Mouse (Mus musculus): ENCODE results near the gene Sdhc. TPM values are rescaled to one million over a fixed set of nuclear protein-coding genes. Genes with fewer than 3 reads are reported as not detected.

Gene Sdhc
- polyA plus RNA-seq (2014; fragmentation: Illumina TruSeq; extraction: RNeasy Lipid Tissue Mini Kit (QIAGEN cat#74804); ENCODE audit: low read depth, low replicate concordance), result 513 TPM

DNA sequence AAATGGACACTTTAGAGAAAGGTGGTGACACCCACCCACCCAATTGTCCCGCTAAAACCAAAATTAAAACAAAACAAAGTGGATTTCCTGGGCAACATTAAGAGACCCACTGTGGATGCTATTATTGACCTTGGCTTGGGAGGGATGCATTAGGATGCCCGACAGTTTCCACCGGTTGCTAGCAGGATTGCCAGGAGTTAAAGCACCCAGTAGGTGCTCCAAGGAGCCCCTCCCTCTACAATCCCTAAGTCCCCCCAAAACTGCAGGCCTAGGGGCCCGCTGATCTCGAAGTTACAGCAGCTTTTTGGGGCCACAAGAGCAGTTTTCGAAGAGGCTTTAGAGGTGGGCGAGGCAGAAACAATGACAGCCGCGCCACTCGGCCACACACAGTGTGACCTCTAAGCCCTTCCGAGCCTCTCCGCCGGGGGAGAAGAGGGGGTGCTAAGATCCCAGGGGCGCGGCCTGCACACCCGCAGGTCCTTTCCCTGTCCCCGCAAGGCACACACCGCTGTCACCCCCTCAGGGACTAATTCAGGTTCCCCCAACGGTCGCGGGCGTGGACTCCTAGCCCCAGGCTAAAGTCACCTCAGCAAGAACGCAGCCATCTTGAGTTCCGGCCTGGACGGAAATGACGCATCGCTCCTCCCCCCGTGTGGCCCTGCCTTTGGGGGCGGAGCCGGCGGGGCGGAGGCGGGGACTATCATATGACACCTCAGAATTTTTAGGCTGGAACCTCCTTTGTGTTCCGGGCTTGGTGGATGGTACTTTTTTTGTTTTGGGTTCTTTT, at the start of gene Sdhc, which contains the start of gene Mpz:
Sdhc (minus strand) TSS at position 630 of the 787 bp plus-strand sequence.
Mpz (plus strand) TSS at position 738 of the 787 bp plus-strand sequence.

GRCm38 (mm10) chr1:171195887-171196397, 45.5 kb upstream of the Sdhc start, which contains the start of gene Pcp4l1:
TSS of gene Pcp4l1 (minus strand) at chr1:171196268.

GRCm38 (mm10) chr1:171113873-171114299, 36.5 kb downstream of the Sdhc start, which contains the start of gene Cfap126:
TSS of gene Cfap126 (plus strand) at chr1:171113918.

Other genes with a start within 250 kb of the Sdhc start
- not detected for gene Fcrlb, start 237.7 kb downstream of the Sdhc start, polyA plus RNA-seq (2014; fragmentation: Illumina TruSeq; extraction: RNeasy Lipid Tissue Mini Kit (QIAGEN cat#74804); ENCODE audit: low read depth, low replicate concordance)
- not detected for gene Fcrla, start 223.0 kb downstream of the Sdhc start, polyA plus RNA-seq (2014; fragmentation: Illumina TruSeq; extraction: RNeasy Lipid Tissue Mini Kit (QIAGEN cat#74804); ENCODE audit: low read depth, low replicate concordance)
- 13.1 TPM for gene Fcgr2b, start 174.1 kb downstream of the Sdhc start, polyA plus RNA-seq (2014; fragmentation: Illumina TruSeq; extraction: RNeasy Lipid Tissue Mini Kit (QIAGEN cat#74804); ENCODE audit: low read depth, low replicate concordance)
- gene Fcgr4, start 131.7 kb downstream of the Sdhc start, polyA plus RNA-seq (2014; fragmentation: Illumina TruSeq; extraction: RNeasy Lipid Tissue Mini Kit (QIAGEN cat#74804); ENCODE audit: low read depth, low replicate concordance), result 0.86 TPM
- gene Fcgr3, start 85.7 kb downstream of the Sdhc start, polyA plus RNA-seq (2014; fragmentation: Illumina TruSeq; extraction: RNeasy Lipid Tissue Mini Kit (QIAGEN cat#74804); ENCODE audit: low read depth, low replicate concordance), result 18.7 TPM
- 1.6 TPM for gene Cfap126, start 36.7 kb downstream of the Sdhc start, polyA plus RNA-seq (2014; fragmentation: Illumina TruSeq; extraction: RNeasy Lipid Tissue Mini Kit (QIAGEN cat#74804); ENCODE audit: low read depth, low replicate concordance)
- gene Mpz, start 108 bp upstream of the Sdhc start, polyA plus RNA-seq (2014; fragmentation: Illumina TruSeq; extraction: RNeasy Lipid Tissue Mini Kit (QIAGEN cat#74804); ENCODE audit: low read depth, low replicate concordance), result 1.1 TPM
- gene Pcp4l1, start 45.7 kb upstream of the Sdhc start, polyA plus RNA-seq (2014; fragmentation: Illumina TruSeq; extraction: RNeasy Lipid Tissue Mini Kit (QIAGEN cat#74804); ENCODE audit: low read depth, low replicate concordance), result 383 TPM
- 0.16 TPM for gene Nr1i3, start 63.4 kb upstream of the Sdhc start, polyA plus RNA-seq (2014; fragmentation: Illumina TruSeq; extraction: RNeasy Lipid Tissue Mini Kit (QIAGEN cat#74804); ENCODE audit: low read depth, low replicate concordance)
- gene Tomm40l, start 71.9 kb upstream of the Sdhc start, polyA plus RNA-seq (2014; fragmentation: Illumina TruSeq; extraction: RNeasy Lipid Tissue Mini Kit (QIAGEN cat#74804); ENCODE audit: low read depth, low replicate concordance), result 90.3 TPM
- 18.8 TPM for gene Apoa2, start 74.5 kb upstream of the Sdhc start, polyA plus RNA-seq (2014; fragmentation: Illumina TruSeq; extraction: RNeasy Lipid Tissue Mini Kit (QIAGEN cat#74804); ENCODE audit: low read depth, low replicate concordance)
- gene Fcer1g, start 83.8 kb upstream of the Sdhc start, polyA plus RNA-seq (2014; fragmentation: Illumina TruSeq; extraction: RNeasy Lipid Tissue Mini Kit (QIAGEN cat#74804); ENCODE audit: low read depth, low replicate concordance), result 22.5 TPM
- gene Adamts4, start 99.8 kb upstream of the Sdhc start, polyA plus RNA-seq (2014; fragmentation: Illumina TruSeq; extraction: RNeasy Lipid Tissue Mini Kit (QIAGEN cat#74804); ENCODE audit: low read depth, low replicate concordance), result 0.86 TPM
- 1,308 TPM for gene Ndufs2, start 100.8 kb upstream of the Sdhc start, polyA plus RNA-seq (2014; fragmentation: Illumina TruSeq; extraction: RNeasy Lipid Tissue Mini Kit (QIAGEN cat#74804); ENCODE audit: low read depth, low replicate concordance)
- gene B4galt3, start 119.7 kb upstream of the Sdhc start, polyA plus RNA-seq (2014; fragmentation: Illumina TruSeq; extraction: RNeasy Lipid Tissue Mini Kit (QIAGEN cat#74804); ENCODE audit: low read depth, low replicate concordance), result 19.0 TPM
- 28.1 TPM for gene Ppox, start 130.6 kb upstream of the Sdhc start, polyA plus RNA-seq (2014; fragmentation: Illumina TruSeq; extraction: RNeasy Lipid Tissue Mini Kit (QIAGEN cat#74804); ENCODE audit: low read depth, low replicate concordance)
- gene Usp21, start 137.4 kb upstream of the Sdhc start, polyA plus RNA-seq (2014; fragmentation: Illumina TruSeq; extraction: RNeasy Lipid Tissue Mini Kit (QIAGEN cat#74804); ENCODE audit: low read depth, low replicate concordance), result 27.0 TPM
- 94.8 TPM for gene Ufc1, start 144.4 kb upstream of the Sdhc start, polyA plus RNA-seq (2014; fragmentation: Illumina TruSeq; extraction: RNeasy Lipid Tissue Mini Kit (QIAGEN cat#74804); ENCODE audit: low read depth, low replicate concordance)
- gene Dedd, start 178.5 kb upstream of the Sdhc start, polyA plus RNA-seq (2014; fragmentation: Illumina TruSeq; extraction: RNeasy Lipid Tissue Mini Kit (QIAGEN cat#74804); ENCODE audit: low read depth, low replicate concordance), result 29.9 TPM
- 45.2 TPM for gene Nit1, start 195.0 kb upstream of the Sdhc start, polyA plus RNA-seq (2014; fragmentation: Illumina TruSeq; extraction: RNeasy Lipid Tissue Mini Kit (QIAGEN cat#74804); ENCODE audit: low read depth, low replicate concordance)
- gene Pfdn2, start 195.1 kb upstream of the Sdhc start, polyA plus RNA-seq (2014; fragmentation: Illumina TruSeq; extraction: RNeasy Lipid Tissue Mini Kit (QIAGEN cat#74804); ENCODE audit: low read depth, low replicate concordance), result 90.2 TPM
- gene Klhdc9, start 210.2 kb upstream of the Sdhc start, polyA plus RNA-seq (2014; fragmentation: Illumina TruSeq; extraction: RNeasy Lipid Tissue Mini Kit (QIAGEN cat#74804); ENCODE audit: low read depth, low replicate concordance), result not detected
- gene Nectin4, start 219.5 kb upstream of the Sdhc start, polyA plus RNA-seq (2014; fragmentation: Illumina TruSeq; extraction: RNeasy Lipid Tissue Mini Kit (QIAGEN cat#74804); ENCODE audit: low read depth, low replicate concordance), result 0.47 TPM
- 3.0 TPM for gene Arhgap30, start 238.4 kb upstream of the Sdhc start, polyA plus RNA-seq (2014; fragmentation: Illumina TruSeq; extraction: RNeasy Lipid Tissue Mini Kit (QIAGEN cat#74804); ENCODE audit: low read depth, low replicate concordance)